Mouse (Mus musculus): ENCODE measurements around the gene Gclc. TPM values are rescaled to one million over a fixed set of nuclear protein-coding genes. Genes with fewer than 3 reads are reported as not detected.

Gclc gene
- total and polyA plus RNA-seq, 3 experiments = 20.4 to 84.8 (median 35.7) TPM

GRCm38 (mm10) chr9:77783006-77783405, 28.7 kb downstream of the Gclc start:
- no peak for DNase-seq (ENCODE audit: extremely low read depth)
- H3K79me2 ChIP-seq (replicated peaks; ENCODE audit: control insufficient read depth, extremely low read depth, insufficient read depth, poor library complexity, severe bottlenecking) = no peaks in the 10 kb centered on the region
- peaks cover 65 to 99% of the 10 kb centered on the region in 2 experiments for H3K36me3 ChIP-seq (replicated peaks in 1 of 2; ENCODE audit: control insufficient read depth in 1 of 2, insufficient read depth in 1 of 2, low read length in 1 of 2)
- H3K27ac ChIP-seq (ENCODE audit: insufficient read depth, low read depth) = no peak overlapping the region; the same call in 1 of the 2 replicates
- no peaks in the 10 kb centered on the region for H3K9me3 ChIP-seq (replicated peaks; ENCODE audit: low read length)
- 0 out of 2 replicates have a peak overlapping the region, but pooled peaks have one; percentile 4 for H3K4me2 ChIP-seq (ENCODE audit: insufficient read depth, low read depth, poor library complexity, severe bottlenecking)
- H3K27me3 ChIP-seq (replicated peaks) = no peaks in the 10 kb centered on the region
- H3K4me1 ChIP-seq (ENCODE audit: control insufficient read depth in 1 of 2, insufficient read depth in 2 of 2) = peaks cover 4 to 19% of the 10 kb centered on the region in 2 experiments; a peak in 3 of 4 replicates
- H3K9ac ChIP-seq (ENCODE audit: insufficient read depth, low read depth) = no peak overlapping the region
- in situ Hi-C loops (cut with MboI; ENCODE audit: low pct_ligation_motif_present, low pct_unique_long_range_greater_than_20kb, low sequenced_read_pairs) (loop anchor here (25.0 kb wide), 1 partner anchor 371 kb away; no protein-coding TSS in a partner anchor), dilution Hi-C loops (cut with MboI; ENCODE audit: extremely low pct_ligation_motif_present, extremely low pct_unique_long_range_greater_than_20kb, low sequenced_read_pairs) (no loop called here)
- TF ChIP-seq USF1 (IDR thresholded peaks at IDR 0.05; ENCODE audit: low read depth, low read length) = no peak
- TF ChIP-seq CHD2 (IDR thresholded peaks at IDR 0.05; ENCODE audit: low read length) = no peak
- no peak for TF ChIP-seq MAX (IDR thresholded peaks at IDR 0.05; ENCODE audit: low read length)
- no peak for TF ChIP-seq BHLHE40 (IDR thresholded peaks at IDR 0.05; ENCODE audit: low read depth, low read length)
- TF ChIP-seq GABPA (IDR thresholded peaks at IDR 0.05; ENCODE audit: insufficient replicate concordance, low read depth, low read length) = no peak
- no peak for TF ChIP-seq MXI1 (IDR thresholded peaks at IDR 0.05; ENCODE audit: low read depth, low read length)
- TF ChIP-seq EP300 (IDR thresholded peaks at IDR 0.05; ENCODE audit: low read length) = no peak
- no peak for TF ChIP-seq IRF4 (IDR thresholded peaks at IDR 0.05; ENCODE audit: low read depth, low read length)
- no peak for TF ChIP-seq ZKSCAN1 (IDR thresholded peaks at IDR 0.05; ENCODE audit: borderline replicate concordance, low read depth, low read length)
- no peak for TF ChIP-seq E2F4 (IDR thresholded peaks at IDR 0.05; ENCODE audit: insufficient replicate concordance, low read depth, low read length)
- TF ChIP-seq MEF2A (IDR thresholded peaks at IDR 0.05; ENCODE audit: borderline replicate concordance, low read depth, low read length) = no peak
- TF ChIP-seq CHD1 (IDR thresholded peaks at IDR 0.05; ENCODE audit: low read depth, low read length) = no peak
- TF ChIP-seq ZMIZ1 (IDR thresholded peaks at IDR 0.05; ENCODE audit: low read depth, low read length) = no peak
- TF ChIP-seq RAD21 (IDR thresholded peaks at IDR 0.05; ENCODE audit: low read depth, low read length) = no peak
- no peak for TF ChIP-seq SIN3A (IDR thresholded peaks at IDR 0.05; ENCODE audit: low read length)
- TF ChIP-seq KAT2A (IDR thresholded peaks at IDR 0.05; ENCODE audit: insufficient replicate concordance, low read length) = no peak
- TF ChIP-seq TBP (conservative IDR thresholded peaks at IDR 0.05; ENCODE audit: low read depth, low read length) = no peak
- no peak for TF ChIP-seq ZNF384 (IDR thresholded peaks at IDR 0.05; ENCODE audit: low read depth, low read length)
- H3K4me3 ChIP-seq (replicated peaks in 1 of 3; ENCODE audit: low read depth in 2 of 3, low read length in 2 of 3, poor library complexity in 1 of 3) = no peak overlapping the region

- Histone ChIP-seq H3K4me2 (ENCODE audit: insufficient read depth, low read depth, poor library complexity, severe bottlenecking) (no peak overlapping the region), H3K36me3 (replicated peaks in 1 of 2; ENCODE audit: control insufficient read depth in 1 of 2, insufficient read depth in 1 of 2, low read length in 1 of 2) (peaks cover 57 to 98% of the 10 kb centered on the region in 2 experiments), H3K4me1 (ENCODE audit: control insufficient read depth in 1 of 2, insufficient read depth in 2 of 2) (peaks cover 4 to 19% of the 10 kb centered on the region in 2 experiments; a peak in 3 of 4 replicates), H3K9ac (ENCODE audit: insufficient read depth, low read depth) (no peak overlapping the region), H3K27me3 (replicated peaks) (no peaks in the 10 kb centered on the region), H3K9me3 (replicated peaks; ENCODE audit: low read length) (no peaks in the 10 kb centered on the region), H3K79me2 (replicated peaks; ENCODE audit: control insufficient read depth, extremely low read depth, insufficient read depth, poor library complexity, severe bottlenecking) (no peaks in the 10 kb centered on the region), H3K27ac (ENCODE audit: insufficient read depth, low read depth) (no peak overlapping the region), H3K4me3 (replicated peaks in 1 of 3; ENCODE audit: low read depth in 2 of 3, low read length in 2 of 3, poor library complexity in 1 of 3) (no peak overlapping the region)
- in situ Hi-C loops (cut with MboI; ENCODE audit: low pct_ligation_motif_present, low pct_unique_long_range_greater_than_20kb, low sequenced_read_pairs) (loop anchor here (25.0 kb wide), 1 partner anchor 373 kb away; no protein-coding TSS in a partner anchor), dilution Hi-C loops (cut with MboI; ENCODE audit: extremely low pct_ligation_motif_present, extremely low pct_unique_long_range_greater_than_20kb, low sequenced_read_pairs) (no loop called here)
- DNase-seq (ENCODE audit: extremely low read depth) = no peak
- TF ChIP-seq RCOR1 (conservative IDR thresholded peaks at IDR 0.05; ENCODE audit: low read depth, low read length) (no peak), JUN (IDR thresholded peaks at IDR 0.05; ENCODE audit: insufficient read depth, low read depth, low read length) (no peak), POLR2A (IDR thresholded peaks at IDR 0.05; ENCODE audit: low read depth, low read length) (no peak), ZNF384 (IDR thresholded peaks at IDR 0.05; ENCODE audit: low read depth, low read length) (no peak), ELF1 (IDR thresholded peaks at IDR 0.05; ENCODE audit: low read depth, low read length) (no peak), USF2 (conservative IDR thresholded peaks at IDR 0.05; ENCODE audit: low read depth, low read length) (no peak), TBP (conservative IDR thresholded peaks at IDR 0.05; ENCODE audit: low read depth, low read length) (no peak), MAZ (IDR thresholded peaks at IDR 0.05; ENCODE audit: low read depth, low read length) (no peak), CHD2 (IDR thresholded peaks at IDR 0.05; ENCODE audit: low read length) (no peak), NRF1 (IDR thresholded peaks at IDR 0.05; ENCODE audit: low read depth, low read length) (no peak), EP300 (IDR thresholded peaks at IDR 0.05; ENCODE audit: low read length) (no peak), SMC3 (IDR thresholded peaks at IDR 0.05; ENCODE audit: low read depth, low read length) (no peak), MAFK (IDR thresholded peaks at IDR 0.05; ENCODE audit: insufficient replicate concordance, low read length) (no peak), NELFE (IDR thresholded peaks at IDR 0.05; ENCODE audit: low read depth, low read length) (no peak), ETS1 (conservative IDR thresholded peaks at IDR 0.05; ENCODE audit: low read depth, low read length) (no peak)
These were observed 31.1 kb downstream of the Gclc start for GRCm38 (mm10) chr9:77785466-77785865.
